Comparison of ENCODE assay signal across 8 mouse cellular contexts in genomic region chr1:36064223-36064622, GRCm38 (mm10). TPM values are rescaled to one million over a fixed set of nuclear protein-coding genes. Genes with fewer than 3 reads are reported as not detected.
DNase-seq lines count a peak whose midpoint lies in the region; ATAC-seq and TF ChIP-seq lines count a peak whose summit lies in the region.

No protein-coding gene starts in this region.

- no peaks in the 10 kb centered on the region for H3K36me3 ChIP-seq in heart, embryonic 14.5 days (ENCODE audit: control insufficient read depth, insufficient read depth, low read length)
- H3K36me3 ChIP-seq in ES-Bruce4 (ENCODE audit: control insufficient read depth, insufficient read depth, low read length, poor library complexity, severe bottlenecking), result no peaks in the 10 kb centered on the region
- H3K36me3 ChIP-seq in forebrain, embryonic 14.5 days (ENCODE audit: control insufficient read depth, insufficient read depth, low read length), result no peaks in the 10 kb centered on the region
- no peaks in the 10 kb centered on the region for H3K36me3 ChIP-seq in liver, embryonic 15.5 days (replicated peaks)

- H3K9me3 ChIP-seq in heart, embryonic 14.5 days (ENCODE audit: control insufficient read depth, low read length), result no peaks in the 10 kb centered on the region
- H3K9me3 ChIP-seq in ES-Bruce4 (replicated peaks; ENCODE audit: control insufficient read depth, insufficient read depth, low read length, poor library complexity, severe bottlenecking), result no peaks in the 10 kb centered on the region
- no peaks in the 10 kb centered on the region for H3K9me3 ChIP-seq in forebrain, embryonic 14.5 days (replicated peaks; ENCODE audit: control insufficient read depth, low read length)
- no peaks in the 10 kb centered on the region for H3K9me3 ChIP-seq in liver, embryonic 15.5 days (replicated peaks)

- no peaks in the 10 kb centered on the region for H3K27me3 ChIP-seq in heart, embryonic 14.5 days (ENCODE audit: control insufficient read depth, insufficient read depth, low read length)
- H3K27me3 ChIP-seq in ES-Bruce4 (ENCODE audit: control insufficient read depth, insufficient read depth, low read length, poor library complexity, severe bottlenecking), result no peaks in the 10 kb centered on the region
- H3K27me3 ChIP-seq in forebrain, embryonic 14.5 days (replicated peaks; ENCODE audit: control insufficient read depth, insufficient read depth, low read length), result no peaks in the 10 kb centered on the region
- no peaks in the 10 kb centered on the region for H3K27me3 ChIP-seq in liver, embryonic 15.5 days

- TF ChIP-seq CTCF in ES-Bruce4 (IDR thresholded peaks at IDR 0.05; ENCODE audit: low read depth, low read length), result no peak

- H3K4me3 ChIP-seq in heart, embryonic 14.5 days (ENCODE audit: control insufficient read depth in 1 of 2, insufficient read depth in 1 of 2, low read depth in 1 of 2, low read length in 2 of 2), result peak overlapping the region in 1 of 2 experiments; percentile 22; a peak in 2 of 4 replicates
- H3K4me3 ChIP-seq in ES-Bruce4 (ENCODE audit: low read depth, low read length), result peak overlapping the region; percentile 59
- no peak overlapping the region for H3K4me3 ChIP-seq in forebrain, embryonic 14.5 days (ENCODE audit: low read depth, low read length)
- H3K4me3 ChIP-seq in liver, embryonic 15.5 days (replicated peaks), result no peak overlapping the region

- ATAC-seq in heart, embryonic 14.5 days (ENCODE audit: insufficient number of reproducible peaks, insufficient read depth, low FRiP score, low read depth), result no peak
- ATAC-seq in forebrain, embryonic 14.5 days, result no peak
- no peak for ATAC-seq in liver, embryonic 15.5 days (ENCODE audit: insufficient read depth)
- ATAC-seq in cerebellum, adult (ENCODE audit: insufficient number of reproducible peaks, low FRiP score, low TSS enrichment), result no peak

- H3K4me1 ChIP-seq in heart, embryonic 14.5 days (ENCODE audit: control insufficient read depth in 2 of 2, insufficient read depth in 2 of 2, low read length in 2 of 2), result peaks cover 28 to 43% of the 10 kb centered on the region in 2 experiments
- H3K4me1 ChIP-seq in ES-Bruce4 (ENCODE audit: control insufficient read depth, insufficient read depth, low read length), result peaks cover 14% of the 10 kb centered on the region
- peaks cover 25% of the 10 kb centered on the region for H3K4me1 ChIP-seq in forebrain, embryonic 14.5 days (ENCODE audit: control insufficient read depth, insufficient read depth, low read length)
- H3K4me1 ChIP-seq in liver, embryonic 15.5 days (replicated peaks), result peaks cover 67% of the 10 kb centered on the region

- intact Hi-C loops in left cerebral cortex, postnatal 10 days (cut with DNase I), result loop anchor here (10.0 kb wide), 3 partner anchors 189 to 1089 kb away; no protein-coding TSS in a partner anchor

- 50% methylated on average over 4 of the region's 4 CpGs for WGBS in heart, embryonic 14.5 days
- WGBS in forebrain, embryonic 14.5 days, result 25% methylated on average over 4 of the region's 4 CpGs
- 57% methylated on average over 4 of the region's 4 CpGs for WGBS in liver, embryonic 15.5 days (ENCODE audit: insufficient replicate concordance)

- no peak for DNase-seq in heart, adult 8-10 months (ENCODE audit: low spot score)
- no peak for DNase-seq in forebrain, embryonic 14.5 days (ENCODE audit: low spot score)
- no peak for DNase-seq in left cerebral cortex, postnatal 10 days (ENCODE audit: extremely low spot score in 1 of 2, low spot score in 2 of 2)
- DNase-seq in adrenal gland, postnatal 10 days, result no peak

- no peak for TF ChIP-seq EP300 in ES-Bruce4 (IDR thresholded peaks at IDR 0.05; ENCODE audit: insufficient read depth, low read depth, low read length)

- peak overlapping the region; percentile 64 for H3K9ac ChIP-seq in heart, embryonic 14.5 days (ENCODE audit: low read length)
- H3K9ac ChIP-seq in ES-Bruce4 (ENCODE audit: low read depth, poor library complexity, severe bottlenecking), result peak overlapping the region; percentile 62
- peak overlapping the region; percentile 45; the same call in 1 of the 2 replicates for H3K9ac ChIP-seq in forebrain, embryonic 14.5 days (ENCODE audit: low read length)
- 0 out of 2 replicates have a peak overlapping the region, but pooled peaks have one; percentile 44 for H3K9ac ChIP-seq in liver, embryonic 15.5 days

- H3K4me2 ChIP-seq in heart, embryonic 14.5 days (ENCODE audit: low read length), result peak overlapping the region; percentile 66
- H3K4me2 ChIP-seq in forebrain, embryonic 14.5 days (ENCODE audit: low read length), result peak overlapping the region; percentile 52
- H3K4me2 ChIP-seq in liver, embryonic 15.5 days, result peak overlapping the region; percentile 73

- no peak overlapping the region; a peak in 1 of 4 replicates for H3K27ac ChIP-seq in heart, embryonic 14.5 days (replicated peaks in 1 of 2; ENCODE audit: control insufficient read depth in 1 of 2, insufficient read depth in 1 of 2, low read depth in 2 of 2, low read length in 2 of 2)
- H3K27ac ChIP-seq in ES-Bruce4 (ENCODE audit: insufficient read depth, low read length), result peak overlapping the region; percentile 95
- no peak overlapping the region; the same call in 1 of the 2 replicates for H3K27ac ChIP-seq in forebrain, embryonic 14.5 days (ENCODE audit: low read depth, low read length)
- H3K27ac ChIP-seq in liver, embryonic 15.5 days (replicated peaks), result peak overlapping the region; percentile 49; the same call in 1 of the 2 replicates

- TF ChIP-seq POLR2A in ES-Bruce4 (IDR thresholded peaks at IDR 0.05; ENCODE audit: insufficient read depth, low read length), result no peak

RNA-seq across cellular contexts. Expression of gene Hs6st1, which starts 4.0 kb away (rescaled TPM):
- polyA plus RNA-seq in heart, embryonic 14.5 days (2014; fragmentation: Nextera tagmentation; extraction: Ambion mirVana), result 11.0 and 15.5 TPM in 2 replicates
- 10 to 100 TPM; 20.3 to 24.4 (median 21.2) TPM for total RNA-seq in heart, adult 8-10 months (2022)
- polyA plus RNA-seq in ES-Bruce4 (2011; ENCODE audit: insufficient read depth, insufficient read length, low read depth, missing spikeins), result 75.6 and 79.2 TPM in 2 replicates
- 10.2 and 10.6 TPM in 2 replicates for polyA plus RNA-seq in forebrain, embryonic 14.5 days (2014; fragmentation: Nextera tagmentation; extraction: Ambion mirVana)
- 13.2 and 17.4 TPM in 2 replicates for polyA plus RNA-seq in liver, embryonic 15.5 days (2015; fragmentation: Nextera tagmentation; extraction: Ambion mirVana)
- total RNA-seq in left cerebral cortex, postnatal 10 days (2021), result 10 to 100 TPM; 87.9 to 89.2 TPM
- total RNA-seq in adrenal gland, postnatal 10 days (2021), result 10 to 100 TPM; 56.2 to 62.9 TPM

Comparison
In these comparisons a context has a peak if more than half of its experiments do, and no peak if none do; other contexts are left out.
1. H3K27ac ChIP-seq: peak in ES-Bruce4 (single experiment) and liver, embryonic 15.5 days (single experiment); none in heart, embryonic 14.5 days (0 of 2) and forebrain, embryonic 14.5 days (single experiment).
2. Peak in every context shown above with its lines, with median percentiles within 50 percentile points of each other: H3K4me2 ChIP-seq and H3K9ac ChIP-seq.